Mouse (Mus musculus) heart, embryonic 14.5 days (tissue): ENCODE data around the gene Fam227a. TPM values are rescaled to one million over a fixed set of nuclear protein-coding genes. Genes with fewer than 3 reads are reported as not detected.
"Not testable (repeated sequence)": the region's sequence is repeated elsewhere in the genome, so short reads cannot be mapped to it uniquely, and the experiment has no call there.

Experiments
- ATAC-seq: fragments of 200-750 bp; cut with Nextera tagmentation; 2 replicates; pipeline ENCODE4 v1.8.0; 2017; ENCODE audit warnings: low read depth, moderate TSS enrichment; ENCODE audit not compliant: insufficient number of reproducible peaks, insufficient read depth, low FRiP score
- H3K27ac ChIP-seq, 2 experiments: fragments of 200-500 bp in 1 of 2; fragments of 300-500 bp in 1 of 2; sonication (generic) in 1 of 2; replicated peaks in 1 of 2; 2 replicates each; pipeline ENCODE4 v1.5.1; 2012 to 2014; ENCODE audit warnings: low read depth in 2 of 2, low read length in 2 of 2, control low read depth in 1 of 2, mild to moderate bottlenecking in 1 of 2, mixed read lengths in 1 of 2; ENCODE audit not compliant: control insufficient read depth in 1 of 2, insufficient read depth in 1 of 2
- H3K27me3 ChIP-seq: fragments of 300-500 bp; sonication (generic); 2 replicates; pipeline ENCODE4 v1.6.1; 2014; ENCODE audit warnings: mild to moderate bottlenecking, low read length, control low read depth; ENCODE audit not compliant: control insufficient read depth, insufficient read depth
- H3K36me3 ChIP-seq: fragments of 300-500 bp; sonication (generic); 2 replicates; pipeline ENCODE4 v1.6.1; 2014; ENCODE audit warnings: mild to moderate bottlenecking, control low read depth, low read length, mixed read lengths; ENCODE audit not compliant: control insufficient read depth, insufficient read depth
- H3K4me1 ChIP-seq, 2 experiments: fragments of 200-500 bp in 1 of 2; fragments of 300-500 bp in 1 of 2; sonication (generic) in 1 of 2; 2 replicates each; pipeline ENCODE4 v1.6.1; 2012 to 2014; ENCODE audit warnings: low read length in 2 of 2, control low read depth in 1 of 2, mixed read lengths in 1 of 2; ENCODE audit not compliant: control insufficient read depth in 2 of 2, insufficient read depth in 2 of 2
- H3K4me2 ChIP-seq: fragments of 300-500 bp; sonication (generic); 2 replicates; pipeline ENCODE4 v1.6.1; 2014; ENCODE audit warnings: mild to moderate bottlenecking, low read length
- H3K4me3 ChIP-seq, 2 experiments: fragments of 200-500 bp in 1 of 2; fragments of 300-500 bp in 1 of 2; sonication (generic) in 1 of 2; 2 replicates each; pipeline ENCODE4 v1.5.1; 2012 to 2014; ENCODE audit warnings: low read length in 2 of 2, mild to moderate bottlenecking in 2 of 2, control low read depth in 1 of 2, low read depth in 1 of 2, moderate library complexity in 1 of 2; ENCODE audit not compliant: control insufficient read depth in 1 of 2, insufficient read depth in 1 of 2
- H3K9ac ChIP-seq: fragments of 300-500 bp; sonication (generic); 2 replicates; pipeline ENCODE4 v1.6.1; 2014; ENCODE audit warnings: mild to moderate bottlenecking, low read length
- H3K9me3 ChIP-seq: fragments of 300-500 bp; sonication (generic); 2 replicates; pipeline ENCODE4 v1.6.1; 2016; ENCODE audit warnings: low read length, control low read depth; ENCODE audit not compliant: control insufficient read depth
- WGBS: fragments of 180-500 bp; shearing (Covaris S2); extraction: QIAGEN DNeasy Blood & Tissue Kit; methylation state at CpG from one replicate; pipeline ENCODE4 v1.1.7; 2014; 5-methylcytosine and 5-hydroxymethylcytosine counted together
- polyA plus RNA-seq: library from polyadenylated mRNA; unstranded; fragments of >200 nt; fragmentation: Nextera tagmentation; extraction: Ambion mirVana; gene quantifications from 2 replicates; pipeline ENCODE4 v1.2.1, GENCODE M21; 2014

Gene Fam227a
- polyA plus RNA-seq, 1 experiment from 2014 or later = 2.0 TPM

DNA sequence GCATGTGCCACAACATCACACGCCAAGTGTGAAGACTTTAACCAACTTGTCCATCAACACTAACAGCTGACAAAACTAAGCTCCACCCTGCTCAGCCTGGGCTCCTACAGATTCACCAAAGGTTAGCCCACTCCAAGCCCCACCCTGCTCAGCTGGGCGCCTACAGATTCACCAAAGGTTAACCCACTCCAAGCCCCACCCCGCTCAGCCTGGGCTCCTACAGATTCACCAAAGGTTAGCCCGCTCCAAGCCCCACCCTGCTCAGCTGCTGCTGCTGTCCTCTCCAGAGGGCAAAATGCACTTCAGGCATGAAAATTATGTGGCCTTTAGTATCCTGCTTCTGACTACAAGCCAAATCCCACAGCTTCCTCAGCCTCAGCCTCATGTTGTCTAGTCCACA lies 23.2 kb upstream of the Fam227a start:
- no peaks in the 10 kb centered on the region for H3K27me3 ChIP-seq
- peak overlapping the region; percentile 97 for H3K4me2 ChIP-seq
- no peaks in the 10 kb centered on the region for H3K9me3 ChIP-seq
- H3K9ac ChIP-seq = peak overlapping the region; percentile 99
- 70% methylated on average over 4 of the region's 4 CpGs for WGBS
- ATAC-seq = no peak
- peaks cover 8% of the 10 kb centered on the region for H3K36me3 ChIP-seq
- peak overlapping the region in 1 of 2 experiments; percentile 96; a peak in 1 of 4 replicates for H3K4me3 ChIP-seq
- peak overlapping the region; percentile 5 to 62; a peak in 3 of 4 replicates for H3K27ac ChIP-seq
- peaks cover 28 to 58% of the 10 kb centered on the region in 2 experiments for H3K4me1 ChIP-seq

DNA sequence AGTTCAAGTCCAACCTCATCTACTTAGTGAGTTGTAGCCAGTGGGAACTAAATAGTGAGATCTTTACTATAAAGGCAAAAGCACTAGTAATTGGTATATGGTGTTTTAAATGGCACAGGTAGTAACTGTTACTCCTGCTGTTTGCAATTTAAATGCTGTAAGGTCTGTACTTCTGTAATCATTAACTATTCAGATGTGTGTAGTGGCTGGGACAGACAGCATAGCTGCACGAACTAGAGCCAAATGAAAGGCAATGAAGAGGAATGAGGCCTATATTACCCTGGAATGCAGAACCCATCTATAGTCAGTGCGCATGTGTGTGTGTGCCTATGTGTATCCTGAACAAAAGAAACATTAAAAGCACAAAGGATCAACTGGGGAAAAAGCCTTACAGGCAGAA lies 19.2 kb upstream of the Fam227a start:
- H3K27me3 ChIP-seq = no peaks in the 10 kb centered on the region
- no peak overlapping the region for H3K27ac ChIP-seq
- WGBS = 86% methylated on average over 2 of the region's 2 CpGs
- peaks cover 46% of the 10 kb centered on the region for H3K36me3 ChIP-seq
- H3K4me3 ChIP-seq = no peak overlapping the region
- no peak overlapping the region for H3K4me2 ChIP-seq
- no peak for ATAC-seq
- H3K9me3 ChIP-seq = no peaks in the 10 kb centered on the region
- H3K4me1 ChIP-seq = peaks cover 8 to 23% of the 10 kb centered on the region in 2 experiments
- no peak overlapping the region for H3K9ac ChIP-seq

DNA sequence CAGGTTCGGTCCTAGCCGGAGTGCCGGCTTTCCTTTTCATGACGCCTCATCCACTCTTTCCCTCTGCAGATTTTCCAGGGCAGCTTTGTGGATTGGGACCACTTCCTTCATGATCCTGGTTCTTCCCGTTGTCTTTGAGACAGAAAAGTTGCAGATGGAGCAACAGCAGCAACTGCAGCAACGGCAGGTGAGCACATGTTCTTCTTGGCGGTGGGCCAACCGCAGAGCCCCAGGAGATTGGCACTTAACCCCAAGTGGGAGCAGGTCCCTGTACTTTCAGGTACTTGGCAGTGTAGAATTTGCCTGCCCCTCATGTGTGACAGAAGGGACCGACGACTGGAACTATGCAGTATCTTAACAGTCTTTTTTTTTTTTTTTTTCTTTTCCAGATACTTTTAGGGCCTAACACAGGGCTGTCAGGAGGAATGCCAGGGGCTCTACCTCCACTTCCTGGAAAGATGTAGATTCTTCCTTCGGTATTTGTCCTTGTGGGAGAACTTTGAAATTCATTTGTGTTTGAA lies 13.1 kb upstream of the Fam227a start:
- WGBS = 71% methylated on average over 11 of the region's 11 CpGs

DNA sequence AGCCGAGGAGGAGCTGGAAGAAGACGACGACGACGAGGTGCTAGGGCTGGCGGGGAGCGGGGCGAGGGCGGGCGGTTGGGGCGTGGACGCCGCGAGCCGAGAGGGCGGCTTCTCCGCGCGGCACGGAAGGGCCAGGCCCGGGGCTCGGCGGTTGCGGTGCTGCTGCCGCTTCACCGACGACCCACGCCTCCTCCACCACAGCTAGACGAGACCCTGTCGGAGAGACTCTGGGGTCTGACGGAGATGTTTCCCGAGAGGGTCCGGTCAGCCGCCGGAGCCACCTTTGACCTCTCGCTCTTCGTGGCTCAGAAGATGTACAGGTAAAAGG lies 12.2 kb upstream of the Fam227a start:
- Histone ChIP-seq H3K9me3 (no peaks in the 10 kb centered on the region), H3K36me3 (peaks cover 54% of the 10 kb centered on the region), H3K4me2 (peak overlapping the region; percentile 62), H3K4me3 (peak overlapping the region; percentile 81 to 83), H3K9ac (peak overlapping the region; percentile 90), H3K4me1 (peaks cover 12 to 23% of the 10 kb centered on the region in 2 experiments), H3K27me3 (no peaks in the 10 kb centered on the region), H3K27ac (no peak overlapping the region; a peak in 1 of 4 replicates)
- ATAC-seq = peak; percentile 19; the same call in 1 of the 2 replicates
- under 1% methylated on average over 33 of the region's 37 CpGs for WGBS

More for the DNA sequence above, 13.1 kb upstream of the Fam227a start:
- not testable (repeated sequence) for H3K27ac ChIP-seq, ATAC-seq, H3K27me3 ChIP-seq, H3K9me3 ChIP-seq, H3K9ac ChIP-seq
- Histone ChIP-seq H3K4me1 (peaks cover 5 to 15% of the 10 kb centered on the region in 2 experiments; a peak in 3 of 4 replicates), H3K36me3 (peaks cover 56% of the 10 kb centered on the region), H3K4me2 (peak overlapping the region; percentile 62), H3K4me3 (peak overlapping the region in 1 of 2 experiments; percentile 81; a peak in 1 of 4 replicates)

DNA sequence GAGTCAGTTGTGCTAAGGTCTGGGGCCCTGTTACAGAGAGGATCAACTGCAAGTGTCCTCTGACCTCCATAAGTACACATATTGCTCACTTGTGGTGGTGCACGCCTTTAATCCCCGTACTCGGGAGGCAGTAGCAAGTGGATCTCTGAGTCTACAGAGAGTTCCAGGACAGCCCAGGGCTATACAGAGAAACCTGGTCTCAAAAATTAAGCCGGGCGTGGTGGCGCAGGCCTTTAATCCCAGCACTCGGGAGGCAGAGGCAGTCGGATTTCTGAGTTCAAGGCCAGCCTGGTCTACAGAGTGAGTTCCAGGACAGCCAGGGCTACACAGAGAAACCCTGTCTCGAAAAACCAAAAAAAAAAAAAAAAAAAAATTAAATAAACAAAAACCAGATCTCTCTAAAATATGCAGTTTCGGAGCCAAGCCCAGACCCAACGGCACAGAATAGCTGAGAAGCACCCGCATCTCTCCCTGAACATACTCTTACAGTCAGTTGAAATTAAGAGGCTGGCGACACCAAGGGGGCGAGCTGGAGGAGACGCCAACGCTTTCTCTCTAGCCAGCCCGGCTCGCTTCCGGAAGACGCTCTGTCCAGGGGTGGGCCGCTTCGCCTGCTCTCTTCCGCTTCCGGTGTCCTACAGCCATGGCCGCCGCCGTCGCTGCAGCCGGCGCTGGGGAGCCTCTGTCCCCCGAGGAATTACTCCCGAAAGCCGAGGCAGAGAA lies 11.7 kb upstream of the Fam227a start, which contains the start of gene Tomm22:
TSS of gene Tomm22 (plus strand) at position 613 of the 723 bp plus-strand sequence.
- no peaks in the 10 kb centered on the region for H3K27me3 ChIP-seq
- H3K36me3 ChIP-seq = peaks cover 55% of the 10 kb centered on the region
- H3K4me3 ChIP-seq = peak within 1 kb of the TSS; percentile 81 to 83
- H3K4me2 ChIP-seq = peak within 1 kb of the TSS; percentile 62
- peak; percentile 91 for ATAC-seq
- 17% methylated on average over 33 of the region's 33 CpGs for WGBS
- no peaks in the 10 kb centered on the region for H3K9me3 ChIP-seq
- peaks cover 15 to 26% of the 10 kb centered on the region in 2 experiments for H3K4me1 ChIP-seq
- peak within 1 kb of the TSS; percentile 90 for H3K9ac ChIP-seq
- no peak within 1 kb of the TSS; a peak in 1 of 4 replicates for H3K27ac ChIP-seq

DNA sequence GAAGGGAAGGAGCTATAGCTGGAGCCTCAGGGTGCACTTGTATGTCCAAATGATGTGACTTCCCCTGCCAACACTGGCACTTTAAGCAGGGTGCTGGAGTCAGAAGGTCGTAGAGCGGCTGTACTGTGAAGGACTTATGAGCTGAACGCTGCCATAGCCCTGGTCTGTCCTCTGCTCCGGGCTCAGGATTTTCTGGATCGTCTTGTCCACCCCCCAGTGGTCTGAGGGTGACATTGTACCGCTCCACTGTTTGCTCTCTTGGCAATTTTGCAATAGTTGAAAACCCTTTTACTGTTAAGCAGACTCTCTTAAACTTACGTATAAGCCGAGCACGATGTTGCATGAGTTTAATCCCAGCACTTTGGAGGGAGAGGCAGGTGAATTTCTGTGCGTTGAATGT lies 10.4 kb upstream of the Fam227a start:
- Histone ChIP-seq H3K27ac (0 out of 4 replicates have a peak overlapping the region, but pooled peaks of 1 of the 2 experiments have one; percentile 11), H3K4me2 (no peak overlapping the region), H3K9me3 (no peaks in the 10 kb centered on the region), H3K27me3 (no peaks in the 10 kb centered on the region), H3K9ac (no peak overlapping the region), H3K4me3 (no peak overlapping the region), H3K36me3 (peaks cover 43% of the 10 kb centered on the region), H3K4me1 (peaks cover 15 to 26% of the 10 kb centered on the region in 2 experiments)
- no peak for ATAC-seq
- WGBS = 58% methylated on average over 10 of the region's 10 CpGs

DNA sequence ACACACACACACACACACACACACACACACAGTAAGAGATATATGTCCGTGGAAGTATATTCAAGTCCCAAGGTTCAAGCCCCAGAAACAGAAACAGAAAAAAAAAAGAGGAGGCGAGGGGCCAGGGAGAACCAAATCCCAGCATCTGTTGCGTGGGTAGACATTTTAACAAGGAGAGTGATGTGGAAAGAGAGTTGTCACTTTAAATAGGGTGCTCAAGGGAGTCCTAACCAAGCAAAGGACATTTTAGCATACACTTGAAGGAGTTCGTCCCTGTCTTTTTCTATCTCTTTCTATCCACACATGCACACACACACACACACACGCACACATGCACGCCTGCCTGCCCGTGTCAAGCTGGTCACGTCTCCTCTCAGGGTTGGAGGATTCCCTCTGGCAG lies 5.9 kb upstream of the Fam227a start:
- H3K36me3 ChIP-seq = peaks cover 36% of the 10 kb centered on the region
- ATAC-seq = no peak
- no peaks in the 10 kb centered on the region for H3K27me3 ChIP-seq
- H3K9ac ChIP-seq = no peak overlapping the region
- peaks cover 17 to 25% of the 10 kb centered on the region in 2 experiments for H3K4me1 ChIP-seq
- H3K4me3 ChIP-seq = no peak overlapping the region
- 90% methylated on average over 8 of the region's 8 CpGs for WGBS
- H3K9me3 ChIP-seq = 0 out of 2 replicates have a peak, but pooled peaks cover 3% of the 10 kb centered on the region
- H3K4me2 ChIP-seq = no peak overlapping the region
- H3K27ac ChIP-seq = no peak overlapping the region
